Mouse (Mus musculus) left cerebral cortex, adult 2 months (tissue): ENCODE measurements around the gene Lrrc29. TPM values are rescaled to one million over a fixed set of nuclear protein-coding genes. Genes with fewer than 3 reads are reported as not detected.

ENCODE experiments used
- DNase-seq, 2 experiments: peaks; one replicate each; pipeline ENCODE4 v3.0.0; 2021 to 2022; ENCODE audit warnings: low spot score in 2 of 2, mixed read lengths in 1 of 2; ENCODE audit errors: extremely low spot score in 1 of 2
- H3K27ac ChIP-seq: fragments of 200-600 bp; 2 replicates; pipeline ENCODE4 v1.8.1; 2022
- H3K4me3 ChIP-seq: fragments of 200-600 bp; 2 replicates; pipeline ENCODE4 v1.8.1; 2022
- CTCF ChIP-seq: fragments of 200-600 bp; IDR thresholded peaks from 2 replicates; pipeline ENCODE4 v1.8.1; 2022; ENCODE audit warnings: antibody characterized with exemption, mild to moderate bottlenecking, moderate library complexity
- intact Hi-C: fragments of 180-260 bp; cut with DNase I; formaldehyde crosslinking; loops from one replicate; pipeline ENCODE4 v1.15.1; 2025
- total RNA-seq, 2 experiments: library from RNA; stranded (reverse); gene quantifications; 2 replicates each; pipeline ENCODE4 v1.2.3; 2021

Gene Lrrc29
- total RNA-seq, 2 experiments from 2014 or later, result 6.6 to 6.8 TPM

DNA sequence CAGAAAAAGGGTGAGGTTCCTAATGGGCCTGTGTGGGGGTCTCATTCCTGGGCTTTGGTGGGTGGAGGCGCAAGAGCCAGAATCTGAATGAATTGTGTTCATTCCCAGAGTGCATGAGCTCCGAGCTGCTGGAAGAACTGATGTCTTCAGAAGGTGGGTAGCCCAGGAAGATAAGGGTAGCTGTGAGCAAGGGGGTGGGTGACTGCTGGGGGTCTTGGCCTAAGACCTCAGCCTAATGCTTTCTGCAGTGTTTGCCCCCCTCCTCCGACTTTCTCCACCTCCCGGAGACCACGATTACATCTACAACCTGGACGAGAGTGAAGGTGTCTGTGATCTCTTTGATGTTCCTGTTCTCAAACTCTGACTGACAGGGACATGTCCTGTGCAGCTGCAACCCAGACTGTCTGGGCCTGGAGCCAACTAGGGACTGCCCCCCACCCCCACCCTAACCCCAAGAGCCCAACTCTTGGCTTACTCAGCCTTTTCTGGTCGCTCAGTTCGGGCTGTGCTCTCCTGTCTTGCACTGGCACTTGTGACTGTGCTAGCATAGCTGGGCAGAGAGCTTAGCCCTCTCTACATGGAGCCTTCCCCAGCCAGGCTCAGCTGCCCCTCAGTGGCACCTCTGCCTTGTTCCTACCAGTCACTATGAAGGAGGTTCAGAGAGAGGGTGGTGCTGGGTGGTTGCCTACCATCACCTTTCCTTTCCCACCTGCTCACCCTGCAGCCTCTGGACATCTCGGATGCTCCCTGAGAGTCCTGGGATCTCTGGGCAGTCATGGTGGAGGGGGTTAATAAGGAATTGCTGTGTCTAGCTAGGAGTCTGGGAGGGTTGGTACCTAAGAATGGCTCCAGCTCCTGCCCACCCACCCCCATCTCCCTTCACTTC is 21.5 kb downstream of the Lrrc29 start:
- no peak for TF ChIP-seq CTCF

DNA sequence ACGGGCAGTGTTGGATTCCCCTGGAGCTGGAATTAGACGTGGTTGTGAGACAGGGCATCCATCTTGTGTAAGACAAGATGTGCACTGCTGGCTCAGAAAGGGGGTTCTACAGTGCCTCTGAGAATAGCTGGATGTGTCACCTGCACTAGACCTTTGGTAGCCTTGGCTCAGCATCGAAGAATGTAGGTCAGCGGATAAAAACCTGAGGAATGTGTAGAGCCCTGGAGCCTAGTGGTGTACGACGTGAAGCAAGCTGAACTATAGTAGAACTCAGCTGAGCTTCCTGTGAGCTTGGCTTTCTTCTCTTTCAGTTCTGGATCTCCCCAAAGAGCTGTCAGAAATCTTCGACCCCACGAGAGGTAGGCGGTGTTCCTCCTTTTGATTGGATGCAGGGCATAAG is 22.2 kb downstream of the Lrrc29 start:
- intact Hi-C loops, result no loop called here
- TF ChIP-seq CTCF, result no peak
- Histone ChIP-seq H3K4me3 (no peak overlapping the region), H3K27ac (peak overlapping the region; percentile 32)
- no peak for DNase-seq

More for the DNA sequence above, 21.5 kb downstream of the Lrrc29 start:
- H3K27ac ChIP-seq, result peak overlapping the region; percentile 32
- DNase-seq, result no peak
- H3K4me3 ChIP-seq, result no peak overlapping the region
- intact Hi-C loops, result no loop called here

DNA sequence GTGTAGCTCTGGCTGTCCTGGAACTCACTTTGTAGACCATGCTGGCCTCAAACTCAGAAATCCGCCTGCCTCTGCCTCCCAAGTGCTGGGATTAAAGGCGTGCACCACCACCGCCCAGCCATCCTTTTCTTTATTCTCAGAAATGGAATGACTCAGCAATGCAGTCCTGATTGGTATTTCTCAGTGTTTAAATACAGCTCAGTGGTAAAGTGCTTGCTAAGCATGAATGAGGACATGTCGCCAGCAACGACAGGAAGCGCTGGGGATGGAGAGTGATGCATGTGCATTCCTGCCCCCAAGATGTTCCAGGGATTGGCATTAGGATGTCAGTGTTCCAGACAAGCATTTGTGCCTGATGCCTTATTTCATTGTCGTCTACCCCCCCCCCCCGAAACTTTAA is 22.7 kb downstream of the Lrrc29 start:
- Histone ChIP-seq H3K4me3 (no peak overlapping the region), H3K27ac (no peak overlapping the region; the same call in 1 of the 2 replicates)
- intact Hi-C loops, result no loop called here
- no peak for TF ChIP-seq CTCF
- DNase-seq, result no peak

DNA sequence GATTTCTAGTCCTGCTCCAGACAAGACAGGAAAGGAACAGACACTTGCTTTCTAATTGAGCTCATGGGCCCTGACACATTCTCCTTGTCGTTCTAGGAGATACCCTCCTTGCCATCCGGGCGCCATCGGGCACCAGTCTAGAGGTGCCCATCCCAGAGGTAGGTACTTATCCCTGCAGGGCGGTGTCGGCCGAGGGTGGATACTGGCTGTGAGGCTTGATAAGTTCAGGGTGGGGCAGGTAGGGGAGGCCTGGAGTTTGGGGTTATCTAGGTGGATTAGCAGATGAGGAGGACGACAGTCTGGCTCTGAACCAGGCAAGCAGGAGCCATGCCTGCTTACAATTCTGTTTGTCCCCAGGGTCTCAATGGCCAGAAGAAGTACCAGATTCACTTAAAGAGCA is 26.1 kb downstream of the Lrrc29 start:
- DNase-seq, result no peak
- intact Hi-C loops, result no loop called here
- H3K27ac ChIP-seq, result no peak overlapping the region
- no peak overlapping the region for H3K4me3 ChIP-seq
- TF ChIP-seq CTCF, result no peak

DNA sequence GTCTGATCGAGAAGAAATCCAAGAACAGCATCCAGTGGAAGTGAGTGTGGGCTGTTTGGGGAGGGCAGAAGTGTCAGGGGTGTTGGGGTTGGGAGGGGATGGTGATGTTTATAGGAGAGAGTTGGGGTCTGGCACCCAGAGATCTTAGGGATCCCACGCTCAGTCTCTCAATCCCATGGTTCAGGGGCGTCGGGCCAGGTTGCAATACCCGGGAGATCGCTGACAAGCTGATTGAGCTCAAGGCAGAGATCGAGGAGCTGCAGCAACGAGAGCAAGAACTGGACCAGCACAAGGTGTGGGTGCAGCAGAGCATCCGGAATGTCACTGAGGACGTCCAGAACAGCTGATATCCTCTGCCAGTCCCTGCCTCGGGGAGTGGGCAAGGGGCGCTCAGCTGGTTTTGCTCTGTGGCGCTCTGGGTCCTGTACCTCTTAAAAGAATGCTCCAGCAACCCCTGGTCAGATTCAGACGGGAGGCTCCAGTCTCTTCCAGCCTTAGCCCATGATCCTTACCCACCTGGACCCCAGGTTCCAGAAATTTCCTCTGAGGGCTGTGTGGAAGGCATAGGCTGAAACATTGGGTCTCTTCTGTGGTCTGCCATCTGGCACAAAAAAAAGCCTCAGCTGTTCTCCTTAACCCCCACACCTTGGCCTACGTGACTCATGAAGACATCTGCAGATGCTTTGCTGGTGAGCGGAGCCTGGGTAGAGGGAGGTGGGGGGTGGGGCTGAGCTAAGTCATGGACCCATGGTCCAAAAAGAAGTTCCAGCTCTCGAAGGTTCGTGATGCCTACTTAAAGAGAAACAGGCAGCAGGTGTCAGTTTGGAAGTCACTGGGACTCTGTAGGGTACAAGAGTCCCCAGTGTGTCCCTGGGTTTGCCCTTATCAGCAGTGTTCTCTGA is 27.5 kb downstream of the Lrrc29 start:
- intact Hi-C loops, result no loop called here
- TF ChIP-seq CTCF, result no peak

DNA sequence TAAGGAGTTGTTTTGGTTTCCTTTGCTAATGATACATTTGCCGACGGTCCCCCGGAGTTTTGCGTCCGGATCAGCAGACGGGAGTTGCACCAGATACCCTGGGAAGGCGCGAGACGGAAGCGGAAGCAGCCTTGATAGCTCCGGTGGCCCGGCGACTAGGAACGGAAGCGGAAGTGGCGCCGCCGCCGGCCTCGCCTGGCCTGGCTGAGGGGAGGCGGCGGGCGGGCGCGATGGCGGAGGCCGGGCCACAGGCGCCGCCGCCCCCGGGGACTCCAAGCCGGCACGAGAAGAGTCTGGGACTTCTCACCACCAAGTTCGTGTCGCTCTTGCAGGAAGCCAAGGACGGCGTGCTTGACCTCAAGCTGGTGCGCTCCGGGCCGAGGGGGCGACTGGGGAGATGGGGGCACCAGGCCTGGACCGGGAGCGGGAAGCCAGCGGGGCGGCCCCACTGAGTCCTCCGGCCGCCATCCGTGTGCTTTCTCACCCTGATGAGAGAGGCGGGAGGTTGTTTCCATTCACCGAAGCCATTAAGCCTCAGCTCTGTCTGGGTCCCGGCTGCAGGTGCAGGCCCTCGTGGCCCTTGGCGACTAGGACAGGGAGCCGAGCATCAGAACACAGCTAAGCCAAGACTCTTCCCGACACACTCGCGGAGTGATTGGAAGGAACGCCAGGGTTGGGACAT is 28.4 kb downstream of the Lrrc29 start, which contains the start of gene E2f4:
Gene E2f4 (plus strand): TSS at position 153 of the 682 bp plus-strand sequence.
- Histone ChIP-seq H3K27ac (peak within 1 kb of the TSS; percentile 89), H3K4me3 (peak within 1 kb of the TSS; percentile 78)
- no peak; the same call in 1 of the 2 replicates for TF ChIP-seq CTCF
- intact Hi-C loops, result no loop called here
- DNase-seq, result peak; percentile 92

More for the DNA sequence above, 27.5 kb downstream of the Lrrc29 start:
- no peak for DNase-seq
- Histone ChIP-seq H3K27ac (peak overlapping the region; percentile 89), H3K4me3 (peak overlapping the region; percentile 78)

DNA sequence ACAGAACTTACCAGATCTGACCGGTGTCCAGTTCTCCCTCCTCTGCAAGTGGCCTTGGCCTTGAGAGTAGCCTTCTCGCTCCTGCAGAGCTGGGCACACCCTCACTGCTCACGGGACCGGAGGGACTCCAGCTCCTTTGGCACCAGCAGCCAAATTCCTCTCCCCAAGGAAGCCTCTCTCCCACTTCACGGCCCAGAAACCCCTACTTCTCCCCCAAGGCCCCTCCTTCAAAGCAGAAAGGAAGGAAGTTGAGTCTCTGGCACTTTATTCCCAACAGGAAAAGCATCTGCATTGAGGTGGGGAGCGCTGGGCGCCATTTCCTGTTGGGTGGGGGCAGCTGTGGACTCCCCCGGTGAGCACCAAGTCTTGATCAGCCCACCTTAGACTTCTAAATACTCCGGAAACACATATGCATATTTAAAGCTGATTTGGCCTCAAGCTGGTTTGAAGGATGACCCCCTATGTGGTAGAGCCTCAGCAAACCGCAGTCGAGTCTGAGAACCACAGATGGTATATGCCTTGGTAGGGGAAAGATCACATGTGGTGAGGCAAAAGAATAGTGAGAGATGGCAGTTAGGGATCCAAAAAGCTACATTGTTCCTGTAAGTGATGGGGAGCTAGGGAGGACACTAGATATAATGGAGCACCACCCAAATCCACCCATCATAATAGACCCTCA is 30.0 kb downstream of the Lrrc29 start, which contains the start of gene Exoc3l:
Gene Exoc3l (minus strand): TSS at position 207 of the 679 bp plus-strand sequence.
- H3K27ac ChIP-seq, result no peak within 1 kb of the TSS; the same call in 1 of the 2 replicates
- no peak for DNase-seq
- intact Hi-C loops, result no loop called here
- TF ChIP-seq CTCF, result no peak
- peak within 1 kb of the TSS; percentile 78 for H3K4me3 ChIP-seq

DNA sequence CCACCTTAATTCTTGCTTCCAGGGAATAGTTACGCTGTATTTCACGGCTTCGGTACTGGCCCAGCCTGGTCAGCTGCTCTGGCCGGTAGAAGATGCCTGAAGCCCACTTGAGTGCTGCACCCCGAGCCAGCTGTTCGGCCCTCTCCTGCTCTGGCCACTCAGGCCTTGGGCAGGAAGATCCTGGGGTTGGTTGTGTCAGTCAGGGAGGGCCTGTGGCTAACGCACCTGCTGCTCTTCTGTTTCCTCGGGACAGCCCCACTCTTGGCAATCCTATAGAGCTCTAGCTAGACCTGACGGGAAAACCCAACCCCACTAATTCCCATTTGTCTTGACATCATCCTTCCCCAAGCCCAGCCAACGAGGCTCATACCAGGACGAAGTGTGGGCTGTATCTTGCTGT is 30.8 kb downstream of the Lrrc29 start:
- no peak for DNase-seq
- Histone ChIP-seq H3K4me3 (no peak overlapping the region), H3K27ac (no peak overlapping the region)
- TF ChIP-seq CTCF, result no peak
- intact Hi-C loops, result no loop called here

DNA sequence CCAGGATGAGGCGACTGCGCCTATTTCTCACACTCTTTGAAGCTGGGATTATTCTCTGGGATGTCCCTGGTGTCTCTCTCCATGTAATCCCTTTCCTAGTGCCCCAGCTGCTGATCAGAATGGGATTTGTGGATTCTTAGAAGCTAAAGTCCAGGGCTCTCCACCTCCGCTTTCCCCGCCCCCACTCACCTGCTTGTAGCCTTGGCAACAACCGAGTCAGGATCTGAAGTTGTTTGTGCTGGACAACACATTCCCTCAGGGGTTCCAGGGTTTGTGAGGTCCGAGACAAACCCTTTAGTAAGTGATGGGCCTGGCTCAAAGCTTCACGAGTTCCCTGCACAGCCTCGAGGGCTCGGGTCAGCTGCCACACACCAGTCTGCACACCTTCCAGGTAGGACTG is 31.3 kb downstream of the Lrrc29 start:
- no peak overlapping the region for H3K4me3 ChIP-seq
- H3K27ac ChIP-seq, result no peak overlapping the region
- DNase-seq, result no peak
- TF ChIP-seq CTCF, result no peak
- intact Hi-C loops, result no loop called here

DNA sequence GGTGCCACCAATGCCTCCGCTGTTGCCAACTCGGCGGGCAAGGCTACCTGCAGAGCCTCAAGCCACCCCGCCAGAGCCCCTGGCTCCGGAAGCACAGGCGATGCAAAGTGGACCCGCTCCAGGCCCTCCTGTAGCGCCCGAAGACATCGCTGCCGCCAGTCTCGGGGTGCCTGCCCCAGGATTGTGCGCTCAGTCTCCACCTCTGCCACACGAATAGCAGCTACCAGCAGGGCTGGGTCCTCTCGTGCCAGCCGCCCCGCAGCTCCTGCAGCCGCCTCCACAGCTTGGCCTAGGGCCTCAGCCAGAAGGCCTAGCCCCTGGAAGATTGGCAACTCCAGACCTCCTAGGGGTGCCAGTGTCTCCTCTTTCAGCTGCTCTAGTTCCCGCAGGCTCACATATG is 32.7 kb downstream of the Lrrc29 start:
- intact Hi-C loops, result no loop called here
- TF ChIP-seq CTCF, result no peak
- Histone ChIP-seq H3K4me3 (no peak overlapping the region), H3K27ac (no peak overlapping the region)
- DNase-seq, result no peak

DNA sequence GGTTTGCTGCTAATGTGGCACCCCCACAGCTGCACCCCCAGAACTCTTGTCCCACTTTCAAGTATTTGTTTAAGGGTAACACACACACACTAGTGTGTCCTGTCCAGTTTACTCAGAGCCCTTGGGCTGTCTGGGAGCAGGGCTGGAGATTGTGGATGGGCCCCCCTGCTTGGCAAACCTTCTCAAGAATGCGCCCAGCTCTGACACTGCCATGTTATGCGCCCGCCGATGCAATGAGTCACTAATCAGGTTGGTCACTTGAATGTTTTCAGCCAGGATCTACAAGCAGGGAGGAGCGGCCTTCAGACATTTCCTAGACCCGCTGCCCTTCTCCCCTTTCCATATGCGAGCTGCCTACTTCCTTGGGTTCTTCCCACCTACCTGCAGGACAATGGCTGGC is 33.6 kb downstream of the Lrrc29 start:
- TF ChIP-seq CTCF, result no peak
- no peak for DNase-seq
- no peak overlapping the region for H3K4me3 ChIP-seq
- H3K27ac ChIP-seq, result no peak overlapping the region
- intact Hi-C loops, result no loop called here
